Mouse (Mus musculus) monocyte, adult 2 months (primary cell): ENCODE measurements around the gene Capns1.
A peak's percentile ranks its signal among the peaks of the same experiment; 100 is the strongest.

ENCODE experiments used
- DNase-seq, 2 experiments: peaks; one replicate each; pipeline ENCODE4 v3.0.0; 2022; ENCODE audit warnings: low spot score in 2 of 2, low read depth in 1 of 2

Capns1 gene

GRCm38 (mm10) chr7:30176474-30176873 lies 22.1 kb downstream of the Capns1 start:
- no peak for DNase-seq

DNA sequence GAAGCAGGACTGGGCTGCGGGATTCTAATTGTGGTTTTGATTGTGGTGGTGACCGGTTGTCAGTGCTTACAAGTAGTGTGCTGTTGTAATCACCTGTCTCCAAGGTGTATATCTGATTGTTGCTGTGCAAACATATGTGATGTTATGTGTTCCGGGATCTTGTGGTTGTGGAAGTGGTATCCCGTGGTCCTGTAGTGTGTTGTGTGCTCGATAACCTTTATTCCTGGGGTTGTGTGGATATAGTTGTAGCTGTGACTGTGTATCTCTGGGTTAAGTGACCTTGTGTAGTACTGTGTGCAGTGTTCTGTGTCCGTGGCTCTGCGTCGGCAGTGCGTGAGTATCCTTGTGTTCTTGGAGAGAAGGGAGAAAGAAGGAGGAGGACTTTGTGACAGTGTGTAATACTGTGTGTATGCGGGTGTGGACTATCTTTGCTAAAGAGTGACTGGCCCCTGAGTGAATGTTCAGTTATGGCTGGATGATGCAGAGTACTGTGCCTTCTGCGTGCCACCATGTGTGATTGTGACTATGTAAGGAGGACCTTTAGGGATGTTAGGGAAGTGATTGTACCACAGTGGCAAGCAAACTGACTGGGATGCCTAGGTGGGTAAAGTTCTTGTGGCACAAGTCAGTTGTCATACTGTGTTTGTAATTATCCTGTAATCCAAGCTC lies 28.2 kb downstream of the Capns1 start:
- DNase-seq, result no peak

DNA sequence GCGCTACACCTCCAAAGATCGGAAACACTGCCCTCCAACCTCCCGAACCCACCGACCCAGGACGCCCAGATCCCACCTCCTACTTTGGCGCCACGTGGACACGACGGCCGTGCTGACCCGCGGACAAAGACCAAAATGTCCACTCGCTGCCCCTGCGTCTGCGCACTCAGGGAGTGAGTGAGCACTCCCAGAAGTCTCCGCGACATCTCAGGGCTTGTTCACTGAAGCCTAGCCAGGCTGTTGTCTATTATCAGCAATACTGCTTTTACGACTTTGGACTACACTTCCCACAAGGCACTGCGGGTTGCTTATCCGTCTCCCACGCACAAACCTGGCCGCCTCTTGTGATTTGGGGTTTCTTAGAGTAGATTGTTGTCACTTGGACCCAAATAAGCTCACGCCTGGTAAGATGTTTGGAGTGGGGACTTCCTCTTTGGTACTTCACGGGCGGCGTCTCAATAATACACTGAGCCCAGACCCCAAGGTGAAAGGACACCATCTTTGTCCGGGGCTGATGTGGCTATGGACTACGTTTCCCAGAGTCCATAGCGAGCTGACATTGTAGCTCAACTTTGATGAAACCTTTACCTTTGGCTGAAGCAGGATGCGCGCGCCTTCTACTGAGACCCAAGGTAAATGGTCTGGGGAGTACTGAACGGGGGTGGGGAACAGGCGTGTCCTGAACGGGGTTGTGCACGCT lies 28.9 kb downstream of the Capns1 start, which contains the start of gene Zfp146:
Gene Zfp146 (minus strand): TSS at position 168 of the 700 bp plus-strand sequence.
- peak; percentile 75 to 82 for DNase-seq

DNA sequence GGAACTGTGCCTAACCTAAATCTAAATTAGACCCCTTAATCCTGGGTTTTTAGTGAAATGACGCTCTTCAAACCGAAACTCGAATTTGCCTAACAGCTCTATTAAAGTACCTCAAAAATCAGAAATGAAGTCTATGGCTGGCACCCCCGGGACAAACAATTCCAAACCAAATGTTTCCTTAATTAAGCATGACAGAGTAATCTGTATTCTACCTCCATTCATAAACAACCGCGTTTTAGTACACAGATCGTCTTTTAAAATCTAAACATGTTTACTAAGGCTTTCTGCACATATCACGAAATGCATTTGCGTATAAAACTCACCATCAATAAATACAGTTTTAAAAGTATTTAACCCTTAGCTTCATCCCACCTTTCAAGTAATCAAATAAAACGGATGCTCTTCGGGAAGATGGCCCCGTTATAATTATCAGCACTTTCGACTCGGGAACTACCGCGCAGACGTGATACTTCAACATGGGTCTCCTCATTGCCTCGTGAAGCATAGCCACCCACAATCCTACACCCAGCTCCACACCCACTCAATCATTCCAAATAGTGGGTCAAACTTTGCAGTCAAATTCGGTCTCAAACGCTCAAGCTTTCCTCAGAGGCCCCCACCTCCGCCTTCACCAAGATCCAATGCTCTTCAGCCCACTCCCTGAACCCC lies 29.6 kb downstream of the Capns1 start:
- DNase-seq, result no peak

GRCm38 (mm10) chr7:30164745-30165144 lies 33.9 kb downstream of the Capns1 start:
- DNase-seq, result no peak

DNA sequence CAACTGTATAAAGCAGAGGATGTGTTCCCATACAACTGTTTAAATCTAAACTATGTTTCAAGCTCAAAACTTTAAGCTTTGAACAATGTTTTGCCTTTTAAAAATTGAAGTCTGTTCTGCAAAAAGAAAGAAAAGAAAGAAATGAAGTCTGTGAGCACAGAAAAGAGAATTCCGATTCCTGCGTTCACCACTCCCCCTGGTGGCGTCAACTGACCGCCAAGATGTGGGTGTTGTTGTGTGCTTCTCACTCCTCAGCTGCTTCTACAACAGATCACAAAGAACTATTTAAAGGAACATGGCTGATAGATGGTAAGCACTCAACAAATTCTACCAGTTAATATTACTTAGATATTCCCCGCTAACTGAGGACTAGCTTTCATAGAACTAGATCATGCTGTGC lies 35.5 kb downstream of the Capns1 start:
- DNase-seq, result no peak

DNA sequence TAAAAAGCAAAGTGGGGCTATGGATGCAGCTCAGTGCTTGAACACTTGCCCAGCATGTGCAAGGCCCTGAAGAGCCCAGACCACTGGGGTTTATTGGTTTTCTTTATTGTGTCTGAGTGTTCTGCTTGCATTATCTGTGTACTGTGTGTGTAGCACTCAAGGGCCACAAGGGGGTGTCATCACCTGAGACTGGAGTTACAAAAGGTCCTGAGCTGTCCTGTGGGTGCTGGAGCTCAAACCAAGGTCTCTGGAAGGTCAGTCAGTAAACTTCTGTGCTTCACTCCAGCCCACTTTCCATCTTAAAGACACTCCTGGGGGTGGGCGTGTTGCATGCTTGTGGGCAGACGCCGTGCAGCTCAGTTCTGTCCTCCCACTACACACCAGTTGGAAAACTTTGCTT lies 43.1 kb downstream of the Capns1 start:
- no peak for DNase-seq

DNA sequence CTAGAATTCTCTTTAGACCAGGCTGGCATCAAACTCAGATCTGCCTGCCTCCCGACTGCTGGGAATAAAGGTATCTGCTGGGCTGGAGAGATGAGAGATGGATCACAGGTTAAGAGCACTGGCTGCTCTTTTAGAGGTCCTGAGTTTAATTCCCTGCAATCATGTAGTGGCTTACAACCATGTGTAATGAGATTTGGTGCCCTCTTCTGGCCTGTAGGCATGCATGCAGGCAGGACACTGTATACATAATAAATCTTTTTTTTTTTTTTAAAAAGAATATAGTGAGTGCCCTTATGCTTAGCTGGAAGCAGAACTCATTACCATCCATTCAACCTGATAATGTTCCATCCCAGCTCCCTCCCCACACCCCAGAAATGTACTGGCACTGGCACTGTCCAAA lies 44.6 kb downstream of the Capns1 start:
- DNase-seq, result no peak

DNA sequence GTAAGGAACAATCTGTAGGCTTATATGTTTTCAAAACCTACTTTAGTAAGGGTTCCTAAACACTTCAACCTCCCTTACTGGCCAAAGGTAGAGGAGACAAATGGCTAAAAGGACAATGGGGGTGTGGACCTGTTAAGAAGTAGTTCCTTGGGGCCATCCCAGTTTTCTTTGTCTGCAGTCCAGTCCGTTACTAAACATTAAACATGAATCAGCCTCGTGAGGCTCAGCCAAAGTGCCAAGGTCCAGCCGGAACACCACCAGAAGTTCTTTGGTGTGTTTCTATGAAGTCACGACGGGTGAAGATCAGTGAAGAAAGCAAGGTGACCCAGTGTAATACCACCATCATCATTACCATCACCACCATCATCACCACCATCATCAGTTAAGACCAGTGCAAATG lies 51.6 kb downstream of the Capns1 start:
- no peak for DNase-seq

DNA sequence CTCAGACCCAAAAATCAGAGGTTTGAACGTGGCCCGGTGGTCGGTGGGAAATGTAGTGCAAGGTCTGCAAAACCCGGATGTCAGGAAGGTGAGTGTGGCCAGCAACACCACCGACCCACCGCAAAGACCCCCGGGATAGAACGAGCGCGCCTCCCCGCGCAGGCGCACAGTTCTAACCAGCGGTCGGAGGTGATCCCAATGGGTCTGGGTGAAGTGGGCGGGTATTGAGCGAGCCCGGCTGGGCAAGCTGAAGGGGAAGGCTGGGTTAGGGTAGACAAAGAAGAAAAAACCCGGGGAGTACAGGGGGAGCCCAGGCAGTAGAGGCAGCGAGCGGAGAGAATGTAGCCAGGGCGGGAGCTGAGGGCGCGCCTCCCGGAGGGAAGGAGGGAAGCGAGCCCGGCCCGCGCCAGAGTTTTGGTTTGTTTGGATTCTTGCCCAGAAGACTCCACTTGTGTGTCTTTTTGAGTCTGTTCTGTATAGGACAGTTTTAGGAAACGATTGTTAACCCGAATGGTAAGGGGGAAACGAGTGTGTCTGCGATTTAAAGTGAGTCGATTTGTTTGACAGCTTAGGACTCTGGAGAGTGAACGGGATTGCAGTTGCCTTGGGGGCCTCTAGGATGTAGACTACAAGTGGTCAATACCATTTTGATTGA lies 54.9 kb downstream of the Capns1 start:
- no peak for DNase-seq

- no peak for DNase-seq
These were observed 55.4 kb downstream of the Capns1 start for GRCm38 (mm10) chr7:30143170-30143554.
